Mouse (Mus musculus) megakaryocyte, adult 5-6 weeks (primary cell): ENCODE measurements at regions not wholly inside any gene's neighbourhood (a gene's known extent, or its start where the extent isn't known, plus 50 kb on each side); places are given as distances from the start of the nearest gene placed in this dataset.

ENCODE experiments used
- ATAC-seq: 2 replicates; pipeline ENCODE4 v1.8.0; 2016; ENCODE audit warnings: mild to moderate bottlenecking, inconsistent platforms; ENCODE audit not compliant: poor library complexity, severe bottlenecking

- ATAC-seq = no peak
These were observed 247.5 kb upstream of the Pabpc6 start for GRCm38 (mm10) chr17:9917031-9917430.

DNA sequence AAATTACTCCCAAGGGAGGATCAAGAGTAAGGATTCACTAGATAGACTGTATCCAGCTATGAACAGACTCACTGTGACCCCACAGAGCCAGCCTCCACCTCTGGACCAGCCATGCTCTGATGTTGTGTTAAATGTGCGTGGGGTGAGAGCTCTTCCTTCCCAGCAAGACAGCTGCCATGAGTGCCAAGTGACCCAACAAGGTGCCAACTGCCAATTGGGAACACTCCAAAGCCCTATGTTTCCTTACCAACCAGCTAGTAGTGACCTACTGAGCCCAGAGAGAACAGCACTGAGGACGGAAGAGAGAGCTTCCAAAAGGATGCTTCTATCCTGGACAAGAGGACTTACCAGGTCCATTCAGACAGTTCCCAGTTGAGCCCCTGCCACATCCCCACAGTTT is 241.3 kb upstream of the Pabpc6 start:
- ATAC-seq = no peak

DNA sequence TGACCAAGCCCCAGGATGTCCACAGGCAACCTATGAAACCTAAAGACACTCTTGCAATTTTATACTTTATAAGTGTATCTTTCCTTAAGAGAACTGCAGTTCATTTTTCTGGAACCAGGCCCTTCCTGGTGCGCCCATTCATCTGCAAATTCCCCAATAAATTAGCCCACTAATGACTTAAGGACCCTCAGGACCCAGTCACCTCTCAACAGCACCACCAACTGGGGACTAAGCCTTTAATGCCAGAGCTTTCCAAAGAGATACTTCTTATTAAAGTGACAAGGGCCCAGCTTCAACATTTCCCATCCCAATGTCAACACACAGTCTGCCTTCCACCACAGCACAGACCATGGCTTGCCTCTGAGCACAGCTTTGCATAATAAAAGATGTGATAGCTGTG is 237.6 kb upstream of the Pabpc6 start:
- no peak for ATAC-seq

GRCm38 (mm10) chr17:9905501-9906462 is 236.3 kb upstream of the Pabpc6 start:
- no peak for ATAC-seq

GRCm38 (mm10) chr17:9904525-9904991 is 235.0 kb upstream of the Pabpc6 start:
- no peak for ATAC-seq

DNA sequence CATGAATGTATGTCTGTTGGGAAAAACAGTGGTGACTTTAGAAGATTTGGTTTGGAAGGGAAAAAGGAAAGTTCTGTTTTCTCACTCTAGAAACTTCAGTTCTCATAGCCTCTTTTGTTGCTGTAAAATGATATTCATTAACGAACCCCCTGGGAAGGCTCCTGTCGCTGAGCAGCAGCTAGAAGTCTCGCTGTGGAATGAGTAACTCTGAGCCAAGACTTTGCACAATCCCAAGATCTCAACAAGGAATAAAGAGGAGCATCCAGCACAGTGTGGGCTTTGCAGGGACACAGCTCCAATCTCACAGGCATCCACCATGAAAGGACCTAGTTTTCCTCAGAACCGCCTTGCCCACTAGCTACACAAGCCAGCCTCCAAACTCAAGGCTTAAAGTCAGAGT is 233.8 kb upstream of the Pabpc6 start:
- ATAC-seq = no peak

DNA sequence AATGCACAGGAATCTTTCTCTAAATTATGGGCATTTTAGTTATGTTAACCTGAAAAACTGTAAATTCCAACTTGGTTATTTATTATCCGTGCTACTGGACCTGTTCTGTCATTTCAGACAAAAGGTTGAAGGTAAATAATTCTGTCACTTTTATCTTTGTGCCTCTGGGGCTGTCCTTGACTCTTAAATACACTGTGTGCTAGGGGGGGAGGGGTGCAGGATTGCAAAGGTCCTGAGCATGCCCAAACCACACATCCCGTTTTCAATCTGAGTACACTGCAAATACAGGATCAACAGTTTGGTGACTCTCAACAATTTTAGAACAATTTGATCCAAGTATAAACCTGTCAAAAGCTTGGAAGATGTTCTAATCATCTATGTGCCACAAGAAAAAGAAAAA is 227.4 kb upstream of the Pabpc6 start:
- ATAC-seq = no peak

- no peak for ATAC-seq
These were observed 226.2 kb upstream of the Pabpc6 start for GRCm38 (mm10) chr17:9895686-9896082.

GRCm38 (mm10) chr17:9894828-9895685 is 225.5 kb upstream of the Pabpc6 start:
- no peak for ATAC-seq

DNA sequence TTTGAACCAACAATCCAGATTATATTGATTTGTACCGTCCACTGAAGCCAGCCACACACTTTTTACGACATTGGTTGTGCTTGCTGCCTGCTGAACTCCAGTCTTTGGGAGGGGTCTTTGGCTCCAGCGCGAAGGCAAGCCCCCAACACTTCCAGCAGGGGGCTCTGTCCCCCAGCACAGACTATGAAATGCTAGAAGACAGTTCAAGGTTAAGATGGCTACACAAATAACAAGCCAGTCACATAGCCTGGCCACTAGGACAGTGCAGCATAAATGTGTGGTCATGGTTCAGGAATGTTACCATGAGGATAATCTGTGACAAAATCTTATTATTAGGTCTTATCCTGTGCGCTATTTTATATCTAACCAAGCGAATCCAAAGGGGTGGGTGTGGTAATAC is 224.4 kb upstream of the Pabpc6 start:
- ATAC-seq = no peak

GRCm38 (mm10) chr17:9892776-9893175 is 223.3 kb upstream of the Pabpc6 start:
- no peak for ATAC-seq

DNA sequence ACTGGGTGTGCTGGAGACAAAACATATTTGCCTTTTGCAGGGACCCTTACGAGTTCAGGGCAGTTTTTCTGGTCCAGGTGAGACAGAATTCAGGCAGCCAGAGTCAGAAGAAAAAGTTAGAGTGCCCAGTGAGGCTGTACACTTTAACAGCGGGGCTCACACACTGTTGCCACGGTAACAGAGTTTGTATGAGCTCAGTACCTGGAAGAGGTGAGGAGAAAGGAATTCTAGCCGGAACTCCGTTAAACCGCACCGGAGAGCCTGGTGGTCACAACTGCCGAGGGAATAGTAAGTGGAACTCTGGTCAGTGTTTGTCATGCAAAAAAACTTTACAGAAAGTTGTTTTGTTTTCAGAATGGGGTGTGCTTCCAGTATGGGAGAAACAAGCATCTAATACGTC is 222.6 kb upstream of the Pabpc6 start:
- no peak for ATAC-seq

DNA sequence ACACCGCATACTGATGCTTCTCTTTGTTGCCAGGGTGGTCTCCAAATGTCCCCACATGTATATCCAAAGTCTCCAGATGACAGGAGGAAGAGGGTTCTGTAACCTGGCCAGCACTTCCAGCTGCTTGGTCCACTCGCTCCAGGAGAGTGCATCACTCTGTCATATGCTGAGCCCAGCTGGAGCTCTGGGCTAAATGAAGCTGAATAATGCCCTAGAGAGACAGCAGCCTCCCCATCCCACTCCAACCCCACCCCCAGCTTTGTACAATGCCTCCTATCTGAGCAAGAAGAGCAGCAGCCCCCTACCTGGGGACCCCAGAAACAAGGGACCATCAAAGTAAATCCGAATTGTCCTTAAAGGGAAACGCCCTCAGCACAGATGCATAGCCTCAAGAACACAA is 219.0 kb upstream of the Pabpc6 start:
- ATAC-seq = no peak

DNA sequence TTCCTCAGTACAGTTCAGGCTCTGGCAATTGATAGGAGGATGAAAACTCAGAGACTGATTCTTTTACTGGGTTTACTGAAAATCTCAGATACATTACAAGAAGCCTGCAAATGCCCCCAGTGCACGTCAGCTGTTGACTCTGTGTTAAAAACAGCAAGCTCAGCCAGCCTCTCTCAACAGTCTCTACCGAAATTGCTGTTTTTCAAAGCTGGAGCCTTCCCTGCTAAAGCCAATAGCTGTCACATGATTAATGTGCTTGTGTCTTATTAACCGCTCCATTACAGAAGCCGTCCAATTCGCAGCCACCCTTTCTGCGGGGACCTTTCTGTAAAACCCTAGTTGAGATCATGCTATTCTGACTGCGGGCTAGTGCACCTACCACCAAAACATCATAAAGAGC is 215.6 kb upstream of the Pabpc6 start:
- ATAC-seq = no peak

DNA sequence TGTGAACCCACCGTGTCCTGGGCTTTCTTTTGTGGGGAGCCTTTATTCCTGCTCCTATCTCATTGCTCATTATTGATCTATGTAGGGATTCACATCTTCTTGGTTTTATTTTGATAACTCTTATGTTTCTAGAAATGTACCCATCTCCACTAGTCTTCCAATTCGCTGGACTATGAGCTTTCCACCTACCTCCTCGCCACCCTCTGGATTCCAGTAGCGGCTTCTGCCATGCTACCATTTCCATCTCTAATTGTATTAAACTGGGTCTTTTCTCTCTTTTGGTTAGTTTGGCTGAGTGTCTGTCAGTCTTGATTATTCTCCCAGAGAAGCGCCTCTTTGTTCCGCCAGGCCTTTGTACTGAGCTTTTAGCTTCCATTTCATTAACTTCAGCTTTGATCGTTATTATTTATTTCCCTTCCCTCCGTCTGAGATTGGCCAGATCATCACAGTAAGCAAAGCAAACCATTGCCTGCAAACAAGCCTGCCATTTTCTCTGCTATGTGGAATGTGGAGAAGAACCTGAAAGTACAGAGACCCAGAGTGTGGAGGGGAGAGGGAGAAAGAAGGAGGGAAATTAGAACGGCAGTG is 213.2 kb upstream of the Pabpc6 start:
- ATAC-seq = no peak

DNA sequence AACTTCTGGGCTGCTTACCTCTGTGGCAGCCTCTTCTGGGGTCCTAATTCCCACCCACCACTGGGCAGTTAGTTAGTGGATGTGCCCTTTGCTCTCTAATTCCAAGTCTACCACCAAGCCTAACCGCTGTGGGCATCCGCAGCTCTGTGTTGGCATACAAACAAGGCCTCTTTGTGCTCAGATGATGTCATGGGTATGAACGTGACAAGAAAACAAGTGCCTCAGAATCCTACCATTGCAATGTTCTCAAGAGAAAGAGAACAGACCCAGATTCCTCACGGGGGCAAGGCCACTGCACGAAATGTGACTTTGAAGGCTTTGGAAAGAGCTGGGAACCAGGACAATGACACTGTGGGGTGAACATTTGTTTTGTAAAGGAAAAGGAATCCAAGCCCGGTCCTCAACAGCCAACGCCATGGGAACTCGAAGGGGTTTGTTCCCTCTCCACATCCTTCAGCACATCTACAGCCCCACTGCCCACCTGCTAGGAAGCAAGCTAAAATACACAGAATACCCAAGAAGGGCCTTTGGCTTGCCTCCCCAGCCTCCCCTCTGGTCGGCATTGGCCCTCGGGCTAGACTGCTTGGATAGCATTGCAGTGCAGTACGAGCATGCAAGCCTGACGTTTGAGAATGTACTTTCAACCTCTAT is 210.2 kb upstream of the Pabpc6 start:
- ATAC-seq = no peak

- no peak for ATAC-seq
These were observed 204.2 kb upstream of the Pabpc6 start for GRCm38 (mm10) chr17:9873695-9874094.

GRCm38 (mm10) chr17:9870237-9870636 is 200.7 kb upstream of the Pabpc6 start:
- no peak for ATAC-seq

GRCm38 (mm10) chr17:9868747-9869281 is 199.3 kb upstream of the Pabpc6 start:
- no peak for ATAC-seq

- no peak for ATAC-seq
These were observed 194.7 kb upstream of the Pabpc6 start for GRCm38 (mm10) chr17:9864254-9864653.
